Mouse (Mus musculus) neural tube, embryonic 11.5 days (tissue): ENCODE measurements around the gene Palld. TPM values are rescaled to one million over a fixed set of nuclear protein-coding genes. Genes with fewer than 3 reads are reported as not detected.

Source experiments
- ATAC-seq: fragments of 200-750 bp; cut with Nextera tagmentation; 2 replicates; pipeline ENCODE4 v1.8.0; 2017; ENCODE audit warnings: moderate number of reproducible peaks, mild to moderate bottlenecking, moderate TSS enrichment, moderate library complexity; ENCODE audit not compliant: insufficient read depth, low FRiP score, low TSS enrichment
- DNase-seq: peaks from one replicate; pipeline ENCODE4 v3.0.0-alpha.2; 2015; ENCODE audit warnings: low spot score
- H3K27ac ChIP-seq: fragments of 300-500 bp; sonication (generic); 2 replicates; pipeline ENCODE4 v1.5.1; 2014; ENCODE audit warnings: low read depth, mild to moderate bottlenecking, low read length
- H3K27me3 ChIP-seq: fragments of 300-500 bp; sonication (generic); 2 replicates; pipeline ENCODE4 v1.6.1; 2014; ENCODE audit warnings: mild to moderate bottlenecking, low read length, mixed read lengths; ENCODE audit not compliant: control insufficient read depth, insufficient read depth
- H3K36me3 ChIP-seq: fragments of 300-500 bp; sonication (generic); 2 replicates; pipeline ENCODE4 v1.6.1; 2014; ENCODE audit warnings: mild to moderate bottlenecking, low read length, moderate library complexity, mixed read lengths; ENCODE audit not compliant: control insufficient read depth, insufficient read depth
- H3K4me1 ChIP-seq: fragments of 300-500 bp; sonication (generic); 2 replicates; pipeline ENCODE4 v1.6.1; 2014; ENCODE audit warnings: low read length, mixed read lengths; ENCODE audit not compliant: control insufficient read depth, insufficient read depth
- H3K4me2 ChIP-seq: fragments of 300-500 bp; sonication (generic); 2 replicates; pipeline ENCODE4 v1.6.1; 2014; ENCODE audit warnings: low read depth, mild to moderate bottlenecking, moderate library complexity
- H3K4me3 ChIP-seq: fragments of 300-500 bp; sonication (generic); 2 replicates; pipeline ENCODE4 v1.5.1; 2014; ENCODE audit warnings: low read depth, low read length
- H3K9ac ChIP-seq: fragments of 300-500 bp; sonication (generic); 2 replicates; pipeline ENCODE4 v1.6.1; 2014; ENCODE audit warnings: mild to moderate bottlenecking, low read length
- H3K9me3 ChIP-seq: fragments of 300-500 bp; sonication (generic); 2 replicates; pipeline ENCODE4 v1.6.1; 2016; ENCODE audit warnings: low read length; ENCODE audit not compliant: control insufficient read depth
- WGBS: fragments of 180-500 bp; shearing (Covaris S2); extraction: QIAGEN DNeasy Blood & Tissue Kit; methylation state at CpG from one replicate; pipeline ENCODE4 v1.1.7; 2014; 5-methylcytosine and 5-hydroxymethylcytosine counted together
- polyA plus RNA-seq: library from polyadenylated mRNA; unstranded; fragments of >200 nt; fragmentation: Nextera tagmentation; extraction: Ambion mirVana; gene quantifications from 2 replicates; pipeline ENCODE4 v1.2.1, GENCODE M21; 2014

The Palld gene
- polyA plus RNA-seq = 54.7 and 57.8 TPM in 2 replicates

- ATAC-seq = no peak
- Histone ChIP-seq H3K4me3 (no peak within 1 kb of the TSS), H3K4me1 (no peaks in the 10 kb centered on the region), H3K36me3 (no peaks in the 10 kb centered on the region), H3K4me2 (no peak within 1 kb of the TSS), H3K27ac (no peak within 1 kb of the TSS), H3K9me3 (no peaks in the 10 kb centered on the region), H3K27me3 (no peaks in the 10 kb centered on the region), H3K9ac (no peak within 1 kb of the TSS)
- WGBS = 88% methylated on average over 5 of the region's 5 CpGs
- no peak for DNase-seq
These were observed at the start of gene Palld for GRCm38 (mm10) chr8:61902521-61902920. Gene Palld, minus strand, starts transcription at chr8:61902690.

GRCm38 (mm10) chr8:61937576-61937975 is 35.1 kb upstream of the Palld start:
- Histone ChIP-seq H3K27me3 (no peaks in the 10 kb centered on the region), H3K27ac (no peak overlapping the region), H3K4me2 (no peak overlapping the region), H3K36me3 (no peaks in the 10 kb centered on the region), H3K9me3 (no peaks in the 10 kb centered on the region), H3K9ac (no peak overlapping the region), H3K4me3 (no peak overlapping the region), H3K4me1 (no peaks in the 10 kb centered on the region)
- WGBS = 86% methylated on average over 2 of the region's 2 CpGs
- ATAC-seq = no peak
- no peak for DNase-seq

GRCm38 (mm10) chr8:61933243-61933642 is 30.8 kb upstream of the Palld start:
- DNase-seq (no peak), ATAC-seq (no peak)
- no peak overlapping the region for H3K9ac ChIP-seq
- H3K27ac ChIP-seq = no peak overlapping the region
- H3K4me1 ChIP-seq = no peaks in the 10 kb centered on the region
- 43% methylated on average over 2 of the region's 2 CpGs for WGBS
- no peak overlapping the region for H3K4me3 ChIP-seq
- H3K4me2 ChIP-seq = no peak overlapping the region
- no peaks in the 10 kb centered on the region for H3K27me3 ChIP-seq
- no peaks in the 10 kb centered on the region for H3K36me3 ChIP-seq
- no peaks in the 10 kb centered on the region for H3K9me3 ChIP-seq

- peak within 1 kb of the TSS; percentile 38 for H3K4me3 ChIP-seq
- H3K9me3 ChIP-seq = no peaks in the 10 kb centered on the region
- DNase-seq (peak; percentile 30), ATAC-seq (peak; percentile 44; the same call in 1 of the 2 replicates)
- peak within 1 kb of the TSS; percentile 53 for H3K9ac ChIP-seq
- no peaks in the 10 kb centered on the region for H3K4me1 ChIP-seq
- H3K36me3 ChIP-seq = no peaks in the 10 kb centered on the region
- no peak within 1 kb of the TSS for H3K27ac ChIP-seq
- 20% methylated on average over 22 of the region's 22 CpGs for WGBS
- no peaks in the 10 kb centered on the region for H3K27me3 ChIP-seq
- H3K4me2 ChIP-seq = peak within 1 kb of the TSS; percentile 63
These were observed 25.4 kb upstream of the Palld start, which contains the start of gene Ddx60 for GRCm38 (mm10) chr8:61927777-61928494. Gene Ddx60, plus strand, starts transcription at chr8:61928087.

- no peaks in the 10 kb centered on the region for H3K27me3 ChIP-seq
- no peaks in the 10 kb centered on the region for H3K36me3 ChIP-seq
- H3K4me1 ChIP-seq = no peaks in the 10 kb centered on the region
- 83% methylated on average over 1 of the region's 1 CpGs for WGBS
- DNase-seq = no peak
- ATAC-seq = no peak
- H3K9me3 ChIP-seq = no peaks in the 10 kb centered on the region
- no peak overlapping the region for H3K9ac ChIP-seq
- H3K4me2 ChIP-seq = no peak overlapping the region
- no peak overlapping the region for H3K27ac ChIP-seq
- H3K4me3 ChIP-seq = no peak overlapping the region
These were observed 22.0 kb upstream of the Palld start for GRCm38 (mm10) chr8:61924518-61924917.

GRCm38 (mm10) chr8:61921454-61922054 is 19.1 kb upstream of the Palld start:
- Histone ChIP-seq H3K27me3 (no peaks in the 10 kb centered on the region), H3K4me1 (no peaks in the 10 kb centered on the region), H3K4me3 (no peak overlapping the region), H3K36me3 (no peaks in the 10 kb centered on the region), H3K4me2 (no peak overlapping the region), H3K9me3 (no peaks in the 10 kb centered on the region), H3K27ac (no peak overlapping the region), H3K9ac (no peak overlapping the region)
- ATAC-seq = no peak
- no peak for DNase-seq
- 84% methylated on average over 10 of the region's 10 CpGs for WGBS

GRCm38 (mm10) chr8:61920389-61920788 is 17.9 kb upstream of the Palld start:
- DNase-seq (no peak), ATAC-seq (no peak)
- Histone ChIP-seq H3K4me2 (no peak overlapping the region), H3K4me3 (no peak overlapping the region), H3K9me3 (no peaks in the 10 kb centered on the region), H3K27ac (no peak overlapping the region), H3K36me3 (no peaks in the 10 kb centered on the region), H3K9ac (no peak overlapping the region), H3K27me3 (no peaks in the 10 kb centered on the region), H3K4me1 (no peaks in the 10 kb centered on the region)
- 88% methylated on average over 7 of the region's 7 CpGs for WGBS

- Histone ChIP-seq H3K27me3 (no peaks in the 10 kb centered on the region), H3K27ac (no peak overlapping the region), H3K4me3 (no peak overlapping the region), H3K9me3 (no peaks in the 10 kb centered on the region), H3K9ac (no peak overlapping the region), H3K4me2 (no peak overlapping the region), H3K4me1 (no peaks in the 10 kb centered on the region), H3K36me3 (no peaks in the 10 kb centered on the region)
- DNase-seq (no peak), ATAC-seq (no peak)
- 94% methylated on average over 2 of the region's 2 CpGs for WGBS
These were observed 16.8 kb upstream of the Palld start for GRCm38 (mm10) chr8:61919145-61919788.
